Mouse (Mus musculus) liver, postnatal 0 days (tissue): ENCODE measurements around the gene Fndc10. TPM values are rescaled to one million over a fixed set of nuclear protein-coding genes. Genes with fewer than 3 reads are reported as not detected.
A peak's percentile ranks its signal among the peaks of the same experiment; 100 is the strongest.

Source experiments
- ATAC-seq: fragments of 200-750 bp; cut with Nextera tagmentation; 2 replicates; pipeline ENCODE4 v1.8.0; 2017; ENCODE audit warnings: mild to moderate bottlenecking, moderate library complexity
- DNase-seq: peaks from one replicate; pipeline ENCODE4 v3.0.0-alpha.2; 2016
- H3K27ac ChIP-seq: fragments of 300-500 bp; sonication (generic); 2 replicates; pipeline ENCODE4 v1.5.1; 2014; ENCODE audit warnings: antibody characterized with exemption, moderate library complexity, mild to moderate bottlenecking, low read depth
- H3K27me3 ChIP-seq: fragments of 300-500 bp; sonication (generic); 2 replicates; pipeline ENCODE4 v1.6.1; 2014; ENCODE audit warnings: low read length, control low read depth, mixed read lengths; ENCODE audit not compliant: insufficient read depth
- H3K36me3 ChIP-seq: fragments of 300-500 bp; sonication (generic); replicated peaks from 2 replicates; pipeline ENCODE4 v1.6.1; 2014; ENCODE audit warnings: mild to moderate bottlenecking, control low read depth, low read length, moderate library complexity, mixed read lengths; ENCODE audit not compliant: insufficient read depth
- H3K4me1 ChIP-seq: fragments of 300-500 bp; sonication (generic); 2 replicates; pipeline ENCODE4 v1.6.1; 2014; ENCODE audit warnings: antibody characterized with exemption, mild to moderate bottlenecking, control low read depth; ENCODE audit not compliant: insufficient read depth
- H3K4me2 ChIP-seq: fragments of 300-500 bp; sonication (generic); 2 replicates; pipeline ENCODE4 v1.6.1; 2014; ENCODE audit warnings: low read depth, mild to moderate bottlenecking, low read length, moderate library complexity, mixed read lengths
- H3K4me3 ChIP-seq: fragments of 300-500 bp; sonication (generic); 2 replicates; pipeline ENCODE4 v1.5.1; 2014; ENCODE audit warnings: low read depth, low read length
- H3K9ac ChIP-seq: fragments of 300-500 bp; sonication (generic); replicated peaks from 2 replicates; pipeline ENCODE4 v1.6.1; 2014; ENCODE audit warnings: mild to moderate bottlenecking, moderate library complexity
- H3K9me3 ChIP-seq: fragments of 300-500 bp; sonication (generic); 2 replicates; pipeline ENCODE4 v1.6.1; 2016; ENCODE audit warnings: mild to moderate bottlenecking, control low read depth, low read length, mixed read lengths
- CTCF ChIP-seq: sonication (generic); IDR thresholded peaks from 2 replicates; pipeline ENCODE4 v1.5.1; 2016; ENCODE audit warnings: antibody characterized with exemption, low read depth
- EP300 ChIP-seq: IDR thresholded peaks from 2 replicates; pipeline ENCODE4 v1.6.1; 2016; ENCODE audit warnings: antibody characterized with exemption, low read depth, mild to moderate bottlenecking
- WGBS: fragments of 180-500 bp; shearing (Covaris S2); extraction: QIAGEN DNeasy Blood & Tissue Kit; methylation state at CpG from one replicate; pipeline ENCODE4 v1.1.7; 2014; ENCODE audit not compliant: insufficient replicate concordance; 5-methylcytosine and 5-hydroxymethylcytosine counted together
- polyA plus RNA-seq: library from polyadenylated mRNA; unstranded; fragments of >200 nt; fragmentation: Nextera tagmentation; extraction: Ambion mirVana; gene quantifications from 2 replicates; pipeline ENCODE4 v1.2.1, GENCODE M21; 2015

The Fndc10 gene
- polyA plus RNA-seq, 1 experiment from 2014 or later, result 0.41 TPM

DNA sequence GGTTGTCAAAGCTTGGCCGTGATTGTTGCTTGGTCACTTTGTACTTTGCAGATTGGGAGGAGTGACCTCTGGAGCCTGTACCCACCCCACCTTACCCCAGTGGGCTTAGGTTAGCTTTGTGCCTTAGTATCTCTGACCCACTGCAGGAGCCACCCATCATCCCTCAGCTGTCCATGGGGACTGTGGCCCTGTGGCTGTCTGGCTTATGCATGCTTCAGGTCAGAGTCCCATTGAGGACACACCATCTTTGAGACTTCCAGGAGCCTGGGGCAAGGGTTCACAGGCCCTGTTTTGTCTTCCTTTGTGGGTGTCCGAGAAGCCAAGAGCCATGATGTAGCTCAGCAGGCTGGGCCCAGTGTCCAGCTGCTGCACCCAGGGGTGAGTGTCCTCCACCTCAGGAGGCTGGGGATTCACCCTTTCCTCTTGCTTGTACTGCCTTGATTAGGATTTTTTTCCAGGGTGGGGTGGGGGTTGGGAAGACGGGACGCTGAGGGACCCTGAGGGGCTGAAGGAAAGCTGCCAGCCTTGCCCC lies 1.5 kb downstream of the Fndc10 start:
- Histone ChIP-seq H3K27ac (no peak overlapping the region), H3K4me2 (no peak overlapping the region), H3K36me3 (no peaks in the 10 kb centered on the region), H3K27me3 (peaks cover 27% of the 10 kb centered on the region), H3K4me1 (peaks cover 5% of the 10 kb centered on the region; the same call in 1 of the 2 replicates), H3K4me3 (no peak overlapping the region), H3K9ac (no peak overlapping the region), H3K9me3 (no peaks in the 10 kb centered on the region)
- 73% methylated on average over 4 of the region's 4 CpGs for WGBS
- TF ChIP-seq CTCF, result no peak
- TF ChIP-seq EP300, result no peak
- DNase-seq (no peak), ATAC-seq (no peak)

DNA sequence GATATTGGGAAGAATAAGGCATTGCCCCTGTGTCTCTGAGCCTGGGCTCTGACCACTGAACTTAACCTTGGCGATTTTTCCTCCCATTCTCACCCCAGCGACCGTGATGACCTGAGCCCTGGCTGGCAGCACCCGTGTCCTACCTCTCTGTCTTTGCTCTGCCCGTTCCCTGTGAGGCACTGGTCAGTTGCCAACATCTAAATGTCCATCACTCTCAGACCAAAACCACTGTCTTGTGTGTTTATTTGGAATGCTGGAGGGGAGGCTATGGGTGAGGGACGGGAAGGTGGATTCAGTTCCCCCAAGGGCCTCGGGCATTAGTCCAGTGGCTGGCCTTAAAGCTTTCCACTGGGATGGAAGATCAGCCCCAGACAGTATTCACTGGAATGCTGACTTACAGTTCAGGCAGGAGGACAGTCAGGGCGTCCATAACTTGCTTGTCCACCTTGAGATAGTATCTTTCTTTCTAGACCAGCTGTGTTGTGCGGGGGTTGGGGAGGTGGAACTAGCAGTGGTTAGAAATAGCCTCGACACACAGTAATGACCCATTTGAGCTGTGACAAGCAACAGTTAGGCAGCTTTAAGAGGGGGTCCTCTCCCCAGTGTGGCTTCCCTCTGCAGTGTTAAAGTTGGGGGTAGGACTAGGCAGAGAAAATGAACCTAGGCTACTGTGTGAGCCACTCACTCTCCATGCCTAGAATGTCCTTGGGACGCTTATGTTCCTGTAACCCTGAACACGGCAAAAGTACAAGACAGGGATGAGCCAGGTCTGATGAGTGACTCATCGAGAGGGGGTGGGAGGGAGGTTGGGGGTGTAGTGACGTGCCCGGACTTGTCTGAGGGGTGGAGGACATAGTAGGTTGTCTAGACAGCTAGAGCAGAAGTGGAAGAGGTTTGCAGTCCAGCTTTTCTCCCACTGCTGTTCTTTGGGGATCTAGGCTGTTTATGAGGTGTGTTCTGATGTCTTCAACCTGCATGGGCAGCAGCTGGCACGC lies 2.4 kb downstream of the Fndc10 start:
- Histone ChIP-seq H3K27ac (no peak overlapping the region), H3K9ac (no peak overlapping the region), H3K4me3 (no peak overlapping the region), H3K4me1 (peaks cover 5% of the 10 kb centered on the region; the same call in 1 of the 2 replicates), H3K4me2 (no peak overlapping the region), H3K9me3 (no peaks in the 10 kb centered on the region), H3K36me3 (no peaks in the 10 kb centered on the region), H3K27me3 (peaks cover 27% of the 10 kb centered on the region)
- no peak for ATAC-seq
- TF ChIP-seq CTCF (no peak), EP300 (no peak)
- WGBS, result 68% methylated on average over 16 of the region's 16 CpGs
- no peak for DNase-seq

DNA sequence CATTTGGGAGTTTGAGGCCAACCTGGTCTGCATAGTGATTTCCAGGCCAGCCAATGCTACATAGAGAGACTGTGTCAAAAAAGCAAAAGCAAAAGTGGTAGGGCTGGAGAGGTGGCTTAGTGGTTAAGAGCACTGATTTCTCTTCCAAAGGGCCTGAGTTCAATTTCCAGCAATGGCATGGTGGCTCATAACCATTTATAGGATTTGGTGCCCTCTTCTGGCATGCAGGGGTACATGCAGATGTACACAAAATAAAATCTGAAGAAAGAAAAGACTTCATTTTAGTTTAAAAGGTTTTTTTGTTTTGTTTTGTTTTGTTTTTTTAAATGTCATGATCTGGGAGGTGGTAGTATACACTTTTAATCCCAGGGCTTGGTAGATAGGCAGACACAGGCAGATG lies 6.3 kb downstream of the Fndc10 start:
- no peak overlapping the region for H3K9ac ChIP-seq
- H3K4me3 ChIP-seq, result no peak overlapping the region
- ATAC-seq (no peak), DNase-seq (no peak)
- no peaks in the 10 kb centered on the region for H3K9me3 ChIP-seq
- peaks cover 7% of the 10 kb centered on the region; the same call in 1 of the 2 replicates for H3K27me3 ChIP-seq
- H3K36me3 ChIP-seq, result no peaks in the 10 kb centered on the region
- no peak overlapping the region for H3K4me2 ChIP-seq
- no peak overlapping the region for H3K27ac ChIP-seq
- peaks cover 3% of the 10 kb centered on the region; the same call in 1 of the 2 replicates for H3K4me1 ChIP-seq
- TF ChIP-seq EP300, result no peak
- peak; percentile 81 for TF ChIP-seq CTCF

DNA sequence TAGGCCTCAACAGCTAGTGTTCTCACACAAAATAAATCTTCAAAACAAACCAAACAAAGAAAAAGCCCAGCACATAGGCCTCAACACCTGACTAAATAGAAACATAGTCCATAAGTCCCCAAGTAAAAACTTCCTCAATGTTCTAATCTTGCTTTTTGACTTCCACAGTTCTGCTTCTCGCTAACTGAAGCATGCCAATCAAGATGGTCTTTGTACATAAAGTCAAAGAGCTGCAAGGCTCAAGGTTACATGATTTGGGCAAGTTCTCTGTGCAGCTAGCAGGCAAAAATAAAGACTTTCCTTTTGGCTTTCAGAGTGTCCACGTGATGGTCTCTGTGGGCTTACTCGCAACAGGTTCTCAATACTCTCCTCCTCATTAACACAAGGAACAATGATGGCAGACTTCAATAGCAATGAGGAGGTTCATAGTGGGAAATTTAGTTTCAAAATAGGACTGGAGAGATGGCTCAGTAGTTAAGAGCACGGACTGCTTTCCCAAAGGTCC lies 9.3 kb downstream of the Fndc10 start:
- Histone ChIP-seq H3K4me2 (no peak overlapping the region), H3K27me3 (no peaks in the 10 kb centered on the region), H3K9ac (no peak overlapping the region), H3K27ac (peak overlapping the region; percentile 95; the same call in 1 of the 2 replicates), H3K4me1 (peaks cover 11% of the 10 kb centered on the region; the same call in 1 of the 2 replicates), H3K36me3 (no peaks in the 10 kb centered on the region; the same call in 1 of the 2 replicates), H3K9me3 (no peaks in the 10 kb centered on the region), H3K4me3 (no peak overlapping the region)
- TF ChIP-seq EP300 (no peak), CTCF (no peak)
- ATAC-seq (no peak), DNase-seq (no peak)
- 90% methylated on average over 4 of the region's 4 CpGs for WGBS

DNA sequence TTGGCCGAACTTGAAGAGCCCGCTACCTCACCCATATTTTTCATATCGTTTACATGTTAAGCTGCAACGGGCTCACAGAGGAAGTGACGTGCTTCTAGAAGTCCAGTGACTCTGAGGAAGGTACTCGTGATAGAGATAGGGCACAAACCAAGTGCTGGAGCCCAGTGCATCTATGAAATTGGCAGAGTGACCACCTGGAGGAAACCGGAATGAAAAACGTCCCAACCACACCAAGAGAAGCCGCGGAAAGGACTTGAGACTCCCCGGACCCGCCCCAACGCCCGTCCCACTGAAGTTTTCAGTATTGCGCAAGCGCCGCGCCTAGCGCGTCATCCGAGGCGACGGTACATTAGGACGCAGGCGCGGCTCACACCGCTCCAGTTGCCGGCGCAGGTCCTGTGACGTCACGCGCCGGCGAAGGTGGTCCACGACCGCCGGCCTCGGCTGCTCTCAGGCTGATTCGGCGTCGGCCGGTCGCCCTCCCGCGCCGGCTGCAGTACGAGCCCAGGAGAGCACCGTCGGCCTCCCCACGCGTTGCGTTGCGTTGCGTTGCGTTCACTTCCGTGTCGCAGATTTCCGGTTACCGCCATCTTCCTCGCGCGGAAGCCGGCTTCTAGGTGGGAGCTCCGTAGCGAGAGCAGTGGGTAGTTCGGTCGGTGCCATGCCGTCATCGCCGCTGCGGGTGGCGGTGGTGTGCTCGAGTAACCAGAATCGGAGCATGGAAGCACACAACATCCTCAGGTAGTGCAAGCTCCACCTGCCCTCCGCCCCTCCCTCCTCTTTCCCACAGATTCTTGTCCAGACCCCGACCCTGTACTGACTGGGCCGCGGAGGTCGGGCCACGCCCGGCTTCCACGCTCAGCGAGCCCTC lies 10.8 kb downstream of the Fndc10 start, which contains the start of gene Ssu72:
Gene Ssu72 (plus strand): TSS at position 80 of the 871 bp plus-strand sequence.
- Histone ChIP-seq H3K36me3 (no peaks in the 10 kb centered on the region; the same call in 1 of the 2 replicates), H3K4me2 (peak within 1 kb of the TSS; percentile 80), H3K27me3 (no peaks in the 10 kb centered on the region), H3K27ac (peak within 1 kb of the TSS; percentile 95), H3K9ac (peak within 1 kb of the TSS; percentile 86), H3K4me1 (peaks cover 11% of the 10 kb centered on the region; the same call in 1 of the 2 replicates), H3K4me3 (peak within 1 kb of the TSS; percentile 86), H3K9me3 (no peaks in the 10 kb centered on the region)
- TF ChIP-seq EP300 (no peak), CTCF (no peak)
- 1% methylated on average over 78 of the region's 83 CpGs for WGBS
- peak; percentile 94 for ATAC-seq
- DNase-seq, result peak; percentile 95
